Mouse (Mus musculus) C2C12 (cell line): Measurements from ENCODE around the gene H2-M10.5.

Source experiments
- CEBPB ChIP-seq: IDR thresholded peaks from one replicate; pipeline ENCODE4 v1.6.1; 2011; ENCODE audit warnings: low read depth, mild to moderate bottlenecking, control low read depth, moderate library complexity
- CTCF ChIP-seq: IDR thresholded peaks from one replicate; pipeline ENCODE4 v1.5.1; 2011; ENCODE audit not compliant: control insufficient read depth, insufficient read depth, insufficient read length
- FOSL1 ChIP-seq: IDR thresholded peaks from one replicate; pipeline ENCODE4 v1.8.0; 2011; ENCODE audit warnings: mild to moderate bottlenecking, low read length; ENCODE audit not compliant: poor library complexity, insufficient read depth, severe bottlenecking
- MAX ChIP-seq: IDR thresholded peaks from one replicate; pipeline ENCODE4 v1.6.1; 2011; ENCODE audit warnings: mild to moderate bottlenecking, control low read depth
- MYOD1 ChIP-seq: IDR thresholded peaks from one replicate; pipeline ENCODE4 v1.6.1; 2011; ENCODE audit warnings: low read depth; ENCODE audit not compliant: control insufficient read depth, insufficient read length
- MYOG ChIP-seq: IDR thresholded peaks from one replicate; pipeline ENCODE4 v1.6.1; 2011; ENCODE audit not compliant: control insufficient read depth, insufficient read length; ENCODE audit errors: extremely low read depth
- USF1 ChIP-seq: IDR thresholded peaks from one replicate; pipeline ENCODE4 v1.6.1; 2011; ENCODE audit warnings: low read depth, mild to moderate bottlenecking, control low read depth, moderate library complexity

GRCm38 (mm10) chr17:36825525-36825924, 52.8 kb downstream of the H2-M10.5 start:
- TF ChIP-seq CTCF (no peak), MYOD1 (no peak), CEBPB (no peak), USF1 (no peak), MYOG (no peak), MAX (no peak), FOSL1 (no peak)
